Mouse (Mus musculus) hindbrain, embryonic 12.5 days (tissue): ENCODE measurements around the gene Rdh14. TPM values are rescaled to one million over a fixed set of nuclear protein-coding genes. Genes with fewer than 3 reads are reported as not detected.

ENCODE experiments used
- ATAC-seq: fragments of 200-750 bp; cut with Nextera tagmentation; 2 replicates; pipeline ENCODE4 v1.8.0; 2017; ENCODE audit warnings: moderate TSS enrichment; ENCODE audit not compliant: low FRiP score
- H3K27ac ChIP-seq: fragments of 300-500 bp; sonication (generic); 2 replicates; pipeline ENCODE4 v1.5.1; 2016; ENCODE audit warnings: mild to moderate bottlenecking
- H3K27me3 ChIP-seq: fragments of 300-500 bp; sonication (generic); 2 replicates; pipeline ENCODE4 v1.6.1; 2016; ENCODE audit warnings: mild to moderate bottlenecking
- H3K36me3 ChIP-seq: fragments of 300-500 bp; sonication (generic); 2 replicates; pipeline ENCODE4 v1.6.1; 2016; ENCODE audit warnings: mild to moderate bottlenecking
- H3K4me1 ChIP-seq: fragments of 300-500 bp; sonication (generic); 2 replicates; pipeline ENCODE4 v1.6.1; 2016
- H3K4me2 ChIP-seq: fragments of 300-500 bp; sonication (generic); replicated peaks from 2 replicates; pipeline ENCODE4 v1.6.1; 2016; ENCODE audit warnings: mild to moderate bottlenecking
- H3K4me3 ChIP-seq: fragments of 300-500 bp; sonication (generic); 2 replicates; pipeline ENCODE4 v1.5.1; 2016; ENCODE audit warnings: mild to moderate bottlenecking
- H3K9ac ChIP-seq: fragments of 300-500 bp; sonication (generic); 2 replicates; pipeline ENCODE4 v1.6.1; 2016; ENCODE audit warnings: mild to moderate bottlenecking, moderate library complexity
- H3K9me3 ChIP-seq: fragments of 300-500 bp; sonication (generic); replicated peaks from 2 replicates; pipeline ENCODE4 v1.6.1; 2016; ENCODE audit warnings: mild to moderate bottlenecking
- WGBS: fragments of 180-500 bp; shearing (Covaris S2); methylation state at CpG from one replicate; pipeline ENCODE4 v1.1.7; 2016; 5-methylcytosine and 5-hydroxymethylcytosine counted together
- polyA plus RNA-seq: library from polyadenylated mRNA; unstranded; fragments of >200 nt; fragmentation: Nextera tagmentation; extraction: Ambion mirVana; gene quantifications from 2 replicates; pipeline ENCODE4 v1.2.1, GENCODE M21; 2016

The Rdh14 gene
- polyA plus RNA-seq, result 33.2 and 34.5 TPM in 2 replicates

DNA sequence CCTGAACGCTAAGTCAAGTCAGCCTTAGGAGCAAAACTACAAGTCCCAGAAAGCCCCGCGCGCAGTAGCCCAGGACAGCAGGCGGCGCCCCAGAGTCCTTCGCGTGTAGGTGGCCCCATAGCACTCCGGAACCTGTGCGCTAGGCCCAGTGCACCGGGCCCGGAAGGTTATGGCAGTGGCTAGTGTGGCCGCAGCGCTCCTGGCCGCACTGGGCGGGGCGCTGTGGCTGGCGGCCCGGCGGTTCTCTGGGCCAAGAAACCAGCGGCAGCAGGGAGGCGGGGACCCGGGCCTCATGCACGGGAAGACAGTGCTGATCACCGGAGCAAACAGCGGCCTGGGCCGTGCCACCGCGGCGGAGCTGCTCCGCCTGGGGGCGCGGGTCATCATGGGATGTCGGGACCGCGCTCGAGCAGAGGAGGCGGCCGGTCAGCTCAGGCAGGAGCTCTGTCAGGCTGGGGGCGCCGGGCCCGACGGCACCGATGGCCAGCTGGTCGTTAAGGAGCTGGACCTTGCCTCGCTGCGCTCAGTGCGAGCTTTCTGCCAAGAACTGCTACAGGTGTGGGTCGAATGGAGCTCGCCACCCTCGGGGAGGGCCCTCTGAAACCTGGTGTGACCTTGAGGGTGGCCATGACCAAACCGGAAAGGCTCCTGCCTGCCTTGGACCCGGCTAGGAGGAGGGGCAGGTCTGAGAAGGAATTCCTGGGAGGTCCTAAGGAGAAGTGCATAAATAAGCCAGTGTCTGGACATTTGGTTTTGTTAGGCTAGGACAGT lies at the start of gene Rdh14:
TSS of gene Rdh14 (plus strand) at position 102 of the 771 bp plus-strand sequence.
- no peaks in the 10 kb centered on the region for H3K27me3 ChIP-seq
- peak within 1 kb of the TSS; percentile 65 for H3K4me3 ChIP-seq
- H3K27ac ChIP-seq, result peak within 1 kb of the TSS; percentile 89
- ATAC-seq, result peak; percentile 99
- peaks cover 8% of the 10 kb centered on the region for H3K36me3 ChIP-seq
- under 1% methylated on average over 52 of the region's 53 CpGs for WGBS
- H3K9ac ChIP-seq, result peak within 1 kb of the TSS; percentile 88
- H3K4me2 ChIP-seq, result peak within 1 kb of the TSS; percentile 69
- no peaks in the 10 kb centered on the region for H3K9me3 ChIP-seq
- H3K4me1 ChIP-seq, result peaks cover 7% of the 10 kb centered on the region

DNA sequence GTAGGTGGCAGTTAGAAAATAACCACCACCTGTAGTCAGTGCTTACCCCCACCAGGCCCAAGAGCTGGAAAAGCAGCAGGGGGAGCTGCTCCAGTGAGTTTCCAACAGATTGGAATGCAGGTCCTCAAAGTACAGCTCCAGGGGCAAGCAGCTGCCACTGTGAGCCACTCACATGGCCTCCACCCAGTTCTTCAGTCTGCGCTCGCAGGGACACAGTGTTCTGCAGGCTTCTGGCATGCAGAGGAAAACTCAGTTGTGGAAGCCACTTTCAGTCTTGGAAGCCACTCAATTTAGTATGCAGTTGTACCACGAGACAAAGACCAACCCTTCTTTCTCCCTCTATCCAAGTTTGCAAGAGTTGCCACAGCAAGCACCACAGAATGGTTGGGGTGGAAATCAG lies 39.9 kb upstream of the Rdh14 start:
- Histone ChIP-seq H3K4me3 (no peak overlapping the region), H3K4me1 (no peaks in the 10 kb centered on the region), H3K27me3 (no peaks in the 10 kb centered on the region), H3K9me3 (no peaks in the 10 kb centered on the region), H3K27ac (no peak overlapping the region), H3K9ac (no peak overlapping the region), H3K36me3 (no peaks in the 10 kb centered on the region), H3K4me2 (no peak overlapping the region)
- ATAC-seq, result no peak
- WGBS, result 50% methylated on average over 3 of the region's 3 CpGs

DNA sequence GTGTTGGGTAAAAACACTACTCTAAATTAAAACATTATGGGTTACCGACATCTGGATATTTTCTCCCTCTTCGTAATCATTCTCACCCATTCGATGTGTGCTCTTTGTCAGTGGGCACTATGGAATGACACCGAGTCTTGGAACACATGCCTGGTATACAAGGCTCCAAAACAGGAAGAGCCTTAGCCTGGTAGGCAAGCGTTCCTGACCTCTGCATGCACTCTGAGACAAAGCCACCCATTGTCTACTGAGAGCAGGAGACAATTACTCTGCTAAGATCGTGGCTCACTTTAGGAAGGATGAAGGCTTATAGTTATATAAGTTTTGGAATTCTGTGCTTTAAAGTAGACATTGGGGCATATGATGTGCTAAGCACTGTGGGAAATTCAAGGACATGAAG lies 32.8 kb upstream of the Rdh14 start:
- Histone ChIP-seq H3K27ac (no peak overlapping the region), H3K27me3 (no peaks in the 10 kb centered on the region), H3K4me3 (no peak overlapping the region), H3K9me3 (no peaks in the 10 kb centered on the region), H3K4me1 (no peaks in the 10 kb centered on the region), H3K36me3 (no peaks in the 10 kb centered on the region), H3K9ac (no peak overlapping the region), H3K4me2 (no peak overlapping the region)
- 50% methylated on average over 6 of the region's 6 CpGs for WGBS
- no peak for ATAC-seq

DNA sequence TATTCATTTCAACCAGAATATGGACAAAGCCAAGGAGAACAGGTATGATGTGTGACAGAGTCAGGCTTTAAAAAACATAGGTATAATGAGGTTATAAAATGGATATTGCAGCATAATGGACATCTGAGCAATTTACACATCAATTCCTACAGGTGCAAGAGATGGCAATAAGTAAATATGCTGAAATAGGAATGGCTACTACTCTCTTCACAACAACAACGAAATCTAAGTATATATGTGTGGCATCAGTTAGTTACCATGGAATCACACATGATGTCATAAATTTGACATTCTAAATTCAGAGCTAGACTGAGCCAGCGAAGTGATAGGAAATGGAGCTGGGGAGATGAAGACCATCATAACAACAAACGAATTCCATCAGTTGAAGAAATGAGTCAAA lies 20.9 kb upstream of the Rdh14 start, which contains the start of gene Nt5c1b:
TSS of gene Nt5c1b (plus strand) at position 301 of the 400 bp plus-strand sequence.
- Histone ChIP-seq H3K9me3 (no peaks in the 10 kb centered on the region), H3K36me3 (no peaks in the 10 kb centered on the region), H3K9ac (no peak within 1 kb of the TSS), H3K4me3 (no peak within 1 kb of the TSS), H3K4me1 (no peaks in the 10 kb centered on the region), H3K4me2 (no peak within 1 kb of the TSS), H3K27ac (no peak within 1 kb of the TSS), H3K27me3 (no peaks in the 10 kb centered on the region)
- ATAC-seq, result no peak
- WGBS, result 87% methylated on average over 3 of the region's 3 CpGs

DNA sequence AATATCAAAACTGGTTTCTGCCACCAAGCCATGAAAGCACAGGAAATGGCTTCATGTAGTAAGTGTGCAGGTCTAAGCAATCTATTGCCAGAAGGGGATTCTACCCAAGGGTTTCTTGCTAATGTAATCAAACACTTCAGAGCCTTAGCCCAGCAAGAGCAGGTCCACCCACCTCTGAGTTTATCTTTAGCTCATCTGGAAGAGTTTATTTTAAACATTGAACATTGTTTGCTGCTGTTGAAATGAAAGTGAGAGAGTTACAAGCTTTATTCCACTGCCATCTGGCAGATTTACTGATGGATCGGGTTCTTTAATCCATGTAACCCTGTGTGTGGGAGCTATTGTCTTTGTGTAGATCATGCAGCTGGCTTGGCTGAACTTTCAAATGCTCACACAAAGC lies 10.2 kb downstream of the Rdh14 start:
- ATAC-seq, result no peak
- WGBS, result 68% methylated on average over 1 of the region's 1 CpGs
- Histone ChIP-seq H3K9ac (no peak overlapping the region), H3K27me3 (no peaks in the 10 kb centered on the region), H3K4me3 (no peak overlapping the region), H3K36me3 (no peaks in the 10 kb centered on the region), H3K27ac (no peak overlapping the region), H3K4me2 (no peak overlapping the region), H3K4me1 (no peaks in the 10 kb centered on the region), H3K9me3 (no peaks in the 10 kb centered on the region)

DNA sequence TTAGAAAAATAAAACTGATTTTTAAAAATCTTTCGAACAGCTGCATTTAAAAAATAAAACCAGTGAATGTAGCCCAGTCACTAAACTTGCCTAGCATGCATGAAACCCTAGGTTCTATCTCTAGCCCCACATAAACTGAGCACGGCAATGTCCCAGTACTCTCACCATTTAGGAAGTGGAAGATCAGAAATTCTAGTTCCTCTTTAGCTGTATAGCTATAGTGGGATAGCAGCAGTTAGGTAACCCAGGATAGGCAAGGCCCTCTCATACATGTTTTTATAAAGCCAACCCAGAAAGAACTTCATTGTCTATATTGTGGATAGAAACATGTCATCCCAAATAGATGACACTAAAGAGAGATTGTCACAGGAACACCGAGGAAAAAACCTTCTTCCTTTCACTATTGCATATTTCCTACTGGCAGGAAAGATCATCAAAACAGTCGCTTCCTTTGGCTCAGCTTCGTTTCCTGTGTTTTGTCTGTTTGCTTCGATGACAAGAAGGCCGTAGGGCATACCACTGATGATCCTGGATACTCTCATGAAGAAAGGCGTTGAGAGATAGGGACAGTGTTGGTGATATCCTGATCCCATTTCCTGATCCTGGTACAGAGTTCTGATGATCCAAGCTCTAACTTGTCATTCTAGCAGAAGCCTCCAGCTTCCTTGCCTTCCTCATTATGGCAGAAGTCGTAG lies 12.0 kb downstream of the Rdh14 start:
- no peak overlapping the region for H3K4me3 ChIP-seq
- 87% methylated on average over 9 of the region's 9 CpGs for WGBS
- H3K36me3 ChIP-seq, result no peaks in the 10 kb centered on the region
- no peak overlapping the region for H3K4me2 ChIP-seq
- H3K4me1 ChIP-seq, result no peaks in the 10 kb centered on the region
- no peaks in the 10 kb centered on the region for H3K27me3 ChIP-seq
- no peak overlapping the region for H3K27ac ChIP-seq
- no peaks in the 10 kb centered on the region for H3K9me3 ChIP-seq
- no peak overlapping the region for H3K9ac ChIP-seq
- no peak for ATAC-seq

DNA sequence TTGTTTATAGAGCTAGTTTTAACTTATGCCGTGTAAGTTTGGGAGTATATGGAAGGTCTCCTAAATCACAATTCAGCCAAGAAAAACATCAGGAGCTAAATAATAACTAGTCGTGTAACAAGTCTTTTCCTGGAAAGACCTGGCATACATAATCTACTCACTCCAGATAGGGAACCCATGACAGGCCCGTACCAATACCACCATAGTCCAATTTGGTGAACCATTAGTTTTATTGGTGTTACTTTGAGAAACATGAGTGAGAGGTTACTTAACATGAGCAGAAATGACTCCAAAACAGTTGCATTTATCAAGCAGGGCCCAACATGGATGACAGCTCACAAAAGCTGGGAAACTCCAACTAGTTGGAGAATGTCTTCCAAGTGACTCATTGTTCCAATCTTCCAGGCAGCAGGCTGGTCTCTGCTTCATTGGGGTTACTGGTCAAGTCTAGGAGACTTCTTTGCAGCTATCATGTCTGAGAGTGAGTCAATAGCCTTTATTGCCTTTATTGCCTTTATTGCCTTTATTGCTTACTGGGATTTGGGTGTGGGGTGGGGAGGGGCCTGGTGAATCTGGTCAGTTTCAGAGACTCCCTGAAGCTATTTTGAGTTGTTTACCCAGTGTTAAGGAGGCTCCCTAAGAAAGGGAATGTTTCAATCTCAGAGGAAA lies 20.1 kb downstream of the Rdh14 start:
- Histone ChIP-seq H3K27ac (no peak overlapping the region), H3K9me3 (no peaks in the 10 kb centered on the region), H3K36me3 (no peaks in the 10 kb centered on the region), H3K9ac (no peak overlapping the region), H3K27me3 (no peaks in the 10 kb centered on the region), H3K4me2 (no peak overlapping the region), H3K4me3 (no peak overlapping the region), H3K4me1 (no peaks in the 10 kb centered on the region)
- 93% methylated on average over 3 of the region's 3 CpGs for WGBS
- ATAC-seq, result no peak

DNA sequence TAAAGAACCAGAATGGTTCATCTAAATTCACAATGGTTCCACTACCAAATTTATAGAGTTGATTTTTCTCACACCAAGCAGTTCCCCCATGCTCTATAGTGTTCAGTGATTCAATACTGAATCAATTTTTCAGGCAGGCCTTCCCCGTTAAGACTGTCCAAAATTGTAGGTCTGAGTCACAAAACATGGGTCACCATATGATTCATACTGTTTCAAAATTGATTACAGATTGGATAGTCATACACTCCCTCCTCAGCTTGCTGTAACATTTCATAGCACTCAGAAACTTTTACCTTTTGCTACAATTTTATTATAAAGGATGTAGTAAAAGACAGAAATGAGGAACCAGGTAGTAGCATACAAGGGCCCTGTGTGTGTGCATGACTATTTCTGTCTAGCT lies 20.9 kb downstream of the Rdh14 start:
- no peak overlapping the region for H3K9ac ChIP-seq
- no peaks in the 10 kb centered on the region for H3K4me1 ChIP-seq
- 82% methylated on average over 1 of the region's 1 CpGs for WGBS
- no peak overlapping the region for H3K4me2 ChIP-seq
- no peak overlapping the region for H3K27ac ChIP-seq
- H3K27me3 ChIP-seq, result no peaks in the 10 kb centered on the region
- H3K9me3 ChIP-seq, result no peaks in the 10 kb centered on the region
- no peak for ATAC-seq
- no peaks in the 10 kb centered on the region for H3K36me3 ChIP-seq
- H3K4me3 ChIP-seq, result no peak overlapping the region

DNA sequence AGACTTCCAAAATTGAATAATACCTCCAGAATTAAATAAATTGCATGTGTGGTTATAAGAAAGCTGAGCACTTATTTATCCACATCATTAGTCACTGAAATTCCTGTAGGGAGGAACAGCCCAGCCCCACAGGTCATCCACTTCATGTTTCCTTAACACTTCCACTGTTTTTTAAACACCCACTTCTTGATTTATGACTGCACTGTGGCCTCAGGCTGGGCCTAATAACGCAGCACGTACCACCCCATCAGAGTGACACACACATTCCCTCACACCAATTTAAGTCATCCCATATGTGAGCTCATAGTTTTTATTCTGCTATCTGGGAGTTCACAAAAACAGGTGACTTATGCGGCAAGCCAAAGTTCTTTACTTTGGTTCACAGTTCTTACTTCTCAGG lies 31.8 kb downstream of the Rdh14 start:
- no peak for ATAC-seq
- no peak overlapping the region for H3K9ac ChIP-seq
- no peaks in the 10 kb centered on the region for H3K36me3 ChIP-seq
- no peaks in the 10 kb centered on the region for H3K9me3 ChIP-seq
- H3K4me2 ChIP-seq, result no peak overlapping the region
- H3K4me3 ChIP-seq, result no peak overlapping the region
- H3K27me3 ChIP-seq, result no peaks in the 10 kb centered on the region
- 0 out of 2 replicates have a peak, but pooled peaks cover 2% of the 10 kb centered on the region for H3K4me1 ChIP-seq
- WGBS, result 76% methylated on average over 3 of the region's 3 CpGs
- no peak overlapping the region for H3K27ac ChIP-seq

DNA sequence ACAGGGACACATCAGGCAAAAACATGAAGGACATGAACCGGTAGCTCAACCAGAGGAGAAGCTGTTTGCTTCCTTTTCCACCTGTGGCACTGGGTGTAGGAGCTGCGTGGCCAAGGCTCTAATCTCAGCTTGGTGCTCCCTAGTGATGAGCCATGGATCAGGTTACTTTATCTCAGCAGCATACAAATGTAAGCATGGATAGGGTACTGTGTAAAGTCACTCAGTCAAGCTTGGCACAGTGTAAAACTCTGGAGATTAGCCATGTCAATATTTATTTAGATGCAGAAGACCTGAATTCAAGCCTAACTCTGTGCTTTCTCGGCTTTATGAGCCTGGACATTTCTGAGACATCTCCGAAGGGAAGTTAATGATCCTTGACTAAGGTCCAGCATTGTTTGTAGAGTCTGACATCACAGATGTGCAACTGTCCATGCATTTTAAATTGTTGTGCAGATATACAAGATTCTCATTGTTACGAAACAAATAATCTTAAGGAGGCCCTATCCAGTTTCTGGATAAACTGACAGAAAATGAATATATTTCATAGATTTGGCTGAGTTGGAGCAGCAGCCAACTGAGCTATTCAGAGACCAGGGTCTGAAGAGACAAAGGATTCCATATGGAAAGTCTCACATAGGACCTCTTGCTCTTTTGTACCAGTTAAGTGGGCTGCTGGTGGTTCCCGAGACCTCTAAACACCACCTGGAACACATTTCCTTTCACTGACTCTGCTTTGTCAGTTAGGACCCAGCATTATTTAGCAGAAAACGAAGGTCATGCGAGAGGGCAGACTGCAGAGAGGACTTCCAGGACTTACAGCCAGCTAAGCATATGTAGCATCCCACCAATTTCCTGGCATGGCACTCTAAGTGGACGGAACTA lies 35.7 kb downstream of the Rdh14 start:
- 0 out of 2 replicates have a peak, but pooled peaks cover 2% of the 10 kb centered on the region for H3K4me1 ChIP-seq
- no peak overlapping the region for H3K9ac ChIP-seq
- 45% methylated on average over 9 of the region's 9 CpGs for WGBS
- no peaks in the 10 kb centered on the region for H3K36me3 ChIP-seq
- no peaks in the 10 kb centered on the region for H3K27me3 ChIP-seq
- ATAC-seq, result no peak
- H3K9me3 ChIP-seq, result no peaks in the 10 kb centered on the region
- H3K4me2 ChIP-seq, result no peak overlapping the region
- H3K27ac ChIP-seq, result no peak overlapping the region
- H3K4me3 ChIP-seq, result no peak overlapping the region

DNA sequence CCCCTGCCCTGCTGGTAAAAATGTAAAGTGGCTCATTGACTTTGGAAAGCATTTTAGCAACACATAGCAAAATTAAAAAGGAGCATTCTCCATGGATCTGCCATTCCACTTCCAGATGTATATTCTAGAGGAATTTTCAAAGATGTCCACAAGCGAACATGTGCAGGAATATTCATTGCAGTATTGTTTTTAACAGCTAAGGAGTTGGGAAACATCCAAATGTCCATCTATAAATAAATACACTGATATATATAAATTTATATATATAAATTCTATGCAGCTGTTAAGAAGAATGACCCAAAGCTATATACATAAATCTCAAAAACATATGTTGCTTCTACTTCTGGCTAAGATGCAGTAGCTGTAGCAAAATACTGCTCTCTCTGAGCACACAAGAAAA lies 40.4 kb downstream of the Rdh14 start:
- no peaks in the 10 kb centered on the region for H3K4me1 ChIP-seq
- H3K9ac ChIP-seq, result no peak overlapping the region
- no peaks in the 10 kb centered on the region for H3K9me3 ChIP-seq
- H3K36me3 ChIP-seq, result no peaks in the 10 kb centered on the region
- H3K4me2 ChIP-seq, result no peak overlapping the region
- H3K27me3 ChIP-seq, result no peaks in the 10 kb centered on the region
- no peak overlapping the region for H3K4me3 ChIP-seq
- ATAC-seq, result no peak
- no peak overlapping the region for H3K27ac ChIP-seq
- 92% methylated on average over 1 of the region's 1 CpGs for WGBS
